Mouse (Mus musculus) neural tube, embryonic 11.5 days (tissue): ENCODE results near the gene D330045A20Rik. TPM values are rescaled to one million over a fixed set of nuclear protein-coding genes. Genes with fewer than 3 reads are reported as not detected.
A peak's percentile ranks its signal among the peaks of the same experiment; 100 is the strongest.
"Not testable (repeated sequence)": the region's sequence is repeated elsewhere in the genome, so short reads cannot be mapped to it uniquely, and the experiment has no call there.

Source experiments
- ATAC-seq: fragments of 200-750 bp; cut with Nextera tagmentation; 2 replicates; pipeline ENCODE4 v1.8.0; 2017; ENCODE audit warnings: moderate number of reproducible peaks, mild to moderate bottlenecking, moderate TSS enrichment, moderate library complexity; ENCODE audit not compliant: insufficient read depth, low FRiP score, low TSS enrichment
- DNase-seq: peaks from one replicate; pipeline ENCODE4 v3.0.0-alpha.2; 2015; ENCODE audit warnings: low spot score
- H3K27ac ChIP-seq: fragments of 300-500 bp; sonication (generic); 2 replicates; pipeline ENCODE4 v1.5.1; 2014; ENCODE audit warnings: low read depth, mild to moderate bottlenecking, low read length
- H3K27me3 ChIP-seq: fragments of 300-500 bp; sonication (generic); 2 replicates; pipeline ENCODE4 v1.6.1; 2014; ENCODE audit warnings: mild to moderate bottlenecking, low read length, mixed read lengths; ENCODE audit not compliant: control insufficient read depth, insufficient read depth
- H3K36me3 ChIP-seq: fragments of 300-500 bp; sonication (generic); 2 replicates; pipeline ENCODE4 v1.6.1; 2014; ENCODE audit warnings: mild to moderate bottlenecking, low read length, moderate library complexity, mixed read lengths; ENCODE audit not compliant: control insufficient read depth, insufficient read depth
- H3K4me1 ChIP-seq: fragments of 300-500 bp; sonication (generic); 2 replicates; pipeline ENCODE4 v1.6.1; 2014; ENCODE audit warnings: low read length, mixed read lengths; ENCODE audit not compliant: control insufficient read depth, insufficient read depth
- H3K4me2 ChIP-seq: fragments of 300-500 bp; sonication (generic); 2 replicates; pipeline ENCODE4 v1.6.1; 2014; ENCODE audit warnings: low read depth, mild to moderate bottlenecking, moderate library complexity
- H3K4me3 ChIP-seq: fragments of 300-500 bp; sonication (generic); 2 replicates; pipeline ENCODE4 v1.5.1; 2014; ENCODE audit warnings: low read depth, low read length
- H3K9ac ChIP-seq: fragments of 300-500 bp; sonication (generic); 2 replicates; pipeline ENCODE4 v1.6.1; 2014; ENCODE audit warnings: mild to moderate bottlenecking, low read length
- H3K9me3 ChIP-seq: fragments of 300-500 bp; sonication (generic); 2 replicates; pipeline ENCODE4 v1.6.1; 2016; ENCODE audit warnings: low read length; ENCODE audit not compliant: control insufficient read depth
- WGBS: fragments of 180-500 bp; shearing (Covaris S2); extraction: QIAGEN DNeasy Blood & Tissue Kit; methylation state at CpG from one replicate; pipeline ENCODE4 v1.1.7; 2014; 5-methylcytosine and 5-hydroxymethylcytosine counted together
- polyA plus RNA-seq: library from polyadenylated mRNA; unstranded; fragments of >200 nt; fragmentation: Nextera tagmentation; extraction: Ambion mirVana; gene quantifications from 2 replicates; pipeline ENCODE4 v1.2.1, GENCODE M21; 2014

The D330045A20Rik gene
- polyA plus RNA-seq = 3.3 and 3.5 TPM in 2 replicates

DNA sequence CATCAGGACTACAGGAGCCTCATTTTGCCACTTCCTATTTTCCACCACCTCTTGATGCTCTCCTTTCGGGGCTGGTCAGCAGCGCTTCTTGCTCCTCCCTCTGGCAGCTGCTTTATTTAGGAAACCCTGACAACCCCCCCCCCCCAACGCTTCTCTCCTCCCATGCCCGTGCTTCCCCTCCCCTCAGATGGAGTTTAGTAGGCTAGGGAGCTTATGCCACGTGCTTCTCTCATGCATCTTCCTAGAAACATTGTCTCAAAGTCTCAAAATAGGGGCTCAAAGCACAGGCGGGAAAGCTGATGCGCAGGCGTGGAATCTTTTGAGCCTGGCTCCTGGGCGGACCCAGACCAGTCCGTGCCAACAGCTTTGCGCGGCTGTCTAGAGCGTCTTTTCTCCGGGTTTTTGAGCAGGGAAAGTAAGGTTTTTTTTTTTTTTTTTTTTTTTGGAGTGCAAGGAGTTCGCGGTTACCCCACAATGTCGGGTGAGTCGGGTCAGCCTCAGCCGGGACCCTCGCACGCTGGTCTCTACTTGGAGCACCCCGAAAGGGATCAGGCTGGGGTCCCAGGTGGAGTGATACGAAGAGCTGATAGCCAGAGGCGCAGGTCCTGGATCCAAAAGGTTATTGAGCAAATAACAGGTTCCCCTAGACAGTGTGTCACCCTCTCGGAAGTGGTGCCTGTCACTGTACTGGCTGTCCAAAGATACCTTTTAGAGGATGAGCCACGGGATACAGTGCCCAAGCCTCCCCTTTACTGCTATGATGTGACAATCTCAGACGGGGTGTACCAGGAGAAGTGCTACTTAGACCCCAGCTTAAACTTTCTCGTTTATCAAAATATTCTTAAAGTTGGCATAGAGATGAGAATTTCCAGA lies at the start of gene D330045A20Rik:
TSS of gene D330045A20Rik (plus strand) at position 346 of the 873 bp plus-strand sequence.
- no peak within 1 kb of the TSS for H3K27ac ChIP-seq
- DNase-seq = peak; percentile 58
- H3K4me1 ChIP-seq = no peaks in the 10 kb centered on the region
- H3K9me3 ChIP-seq = no peaks in the 10 kb centered on the region
- peak within 1 kb of the TSS; percentile 32; the same call in 1 of the 2 replicates for H3K9ac ChIP-seq
- no peaks in the 10 kb centered on the region for H3K27me3 ChIP-seq
- H3K4me2 ChIP-seq = peak within 1 kb of the TSS; percentile 39
- H3K36me3 ChIP-seq = no peaks in the 10 kb centered on the region
- peak within 1 kb of the TSS; percentile 28 for H3K4me3 ChIP-seq
- WGBS = 32% methylated on average over 28 of the region's 28 CpGs
- peak; percentile 79 for ATAC-seq

- ATAC-seq (no peak), DNase-seq (no peak)
- no peak overlapping the region for H3K9ac ChIP-seq
- no peaks in the 10 kb centered on the region for H3K9me3 ChIP-seq
- H3K36me3 ChIP-seq = no peaks in the 10 kb centered on the region
- no peak overlapping the region for H3K4me3 ChIP-seq
- WGBS = 75% methylated on average over 2 of the region's 2 CpGs
- H3K4me2 ChIP-seq = no peak overlapping the region
- H3K4me1 ChIP-seq = no peaks in the 10 kb centered on the region
- H3K27ac ChIP-seq = no peak overlapping the region
- H3K27me3 ChIP-seq = no peaks in the 10 kb centered on the region
Observed at GRCm38 (mm10) chrX:139432550-139432949, 47.6 kb upstream of the D330045A20Rik start.

DNA sequence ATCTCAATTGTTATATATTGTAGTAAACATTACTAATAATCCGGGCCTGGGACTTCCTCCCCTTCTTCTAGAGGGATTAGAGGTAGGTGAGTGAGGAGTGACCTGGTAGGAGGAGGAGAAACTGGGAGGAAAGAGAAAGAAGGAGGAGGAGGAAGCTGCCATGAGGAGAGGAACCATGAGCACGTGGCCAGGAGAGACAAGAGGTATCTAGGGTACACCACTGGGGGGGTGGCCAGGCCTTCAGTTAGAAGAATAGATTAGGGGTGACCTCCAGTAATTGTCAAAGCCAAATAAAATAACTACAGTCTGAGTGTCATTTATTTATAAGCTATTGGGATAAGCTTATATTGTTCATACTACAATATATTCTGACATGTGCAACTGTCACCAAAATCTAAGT lies 45.0 kb upstream of the D330045A20Rik start:
- Histone ChIP-seq H3K9me3 (no peaks in the 10 kb centered on the region), H3K27ac (no peak overlapping the region), H3K4me2 (no peak overlapping the region), H3K27me3 (no peaks in the 10 kb centered on the region), H3K36me3 (no peaks in the 10 kb centered on the region), H3K4me3 (no peak overlapping the region), H3K9ac (no peak overlapping the region), H3K4me1 (no peaks in the 10 kb centered on the region)
- DNase-seq (no peak), ATAC-seq (no peak)
- WGBS = 76% methylated on average over 2 of the region's 2 CpGs

DNA sequence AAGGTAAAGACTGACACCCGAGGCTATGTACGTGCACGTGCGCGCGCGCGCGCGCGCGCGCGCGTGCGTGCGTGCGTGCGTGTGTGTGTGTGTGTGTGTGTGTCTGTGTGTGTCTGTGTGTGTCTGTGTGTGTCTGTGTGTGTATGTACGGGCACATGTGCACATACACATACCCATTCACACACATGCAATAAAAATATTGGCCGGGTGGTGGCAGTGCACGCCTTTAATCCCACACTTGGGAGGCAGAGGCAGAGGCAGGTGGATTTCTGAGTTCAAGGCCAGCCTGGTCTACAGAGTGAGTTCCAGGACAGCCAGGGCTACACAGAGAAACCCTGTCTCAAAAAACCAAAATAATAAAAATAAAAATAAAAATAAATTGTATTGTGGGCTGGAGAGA lies 39.1 kb upstream of the D330045A20Rik start:
- WGBS = 83% methylated on average over 22 of the region's 22 CpGs
- not testable (repeated sequence) for H3K27ac ChIP-seq, H3K27me3 ChIP-seq, DNase-seq, ATAC-seq, H3K4me1 ChIP-seq, H3K4me2 ChIP-seq, H3K36me3 ChIP-seq, H3K4me3 ChIP-seq, H3K9ac ChIP-seq, H3K9me3 ChIP-seq

GRCm38 (mm10) chrX:139456812-139457211 lies 23.4 kb upstream of the D330045A20Rik start:
- Histone ChIP-seq H3K36me3 (no peaks in the 10 kb centered on the region), H3K4me3 (no peak overlapping the region), H3K4me1 (no peaks in the 10 kb centered on the region), H3K4me2 (no peak overlapping the region), H3K27me3 (no peaks in the 10 kb centered on the region), H3K27ac (no peak overlapping the region), H3K9ac (no peak overlapping the region), H3K9me3 (no peaks in the 10 kb centered on the region)
- ATAC-seq = no peak
- 32% methylated on average over 2 of the region's 2 CpGs for WGBS
- no peak for DNase-seq

DNA sequence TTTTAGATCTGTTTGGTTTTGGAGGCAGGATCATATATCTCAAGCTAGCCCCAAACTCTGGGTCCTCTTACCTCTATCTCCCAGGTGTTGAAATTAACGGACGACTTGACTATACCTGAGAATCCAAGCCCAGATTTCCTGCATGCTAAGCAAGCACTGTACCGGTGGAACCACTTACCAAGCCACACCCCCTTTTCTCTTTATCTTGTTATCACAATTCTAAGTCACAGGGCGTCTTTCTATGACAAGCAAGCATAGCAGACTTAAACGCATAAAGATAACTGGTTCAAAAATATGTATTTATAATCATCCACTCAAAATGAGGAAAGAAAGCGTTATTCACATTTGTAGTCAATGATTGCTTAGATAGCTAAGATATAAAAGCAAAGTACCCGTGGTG lies 1.9 kb downstream of the D330045A20Rik start:
- no peaks in the 10 kb centered on the region for H3K9me3 ChIP-seq
- DNase-seq (no peak), ATAC-seq (no peak)
- 75% methylated on average over 7 of the region's 7 CpGs for WGBS
- no peak overlapping the region for H3K4me2 ChIP-seq
- H3K27me3 ChIP-seq = no peaks in the 10 kb centered on the region
- no peak overlapping the region for H3K27ac ChIP-seq
- H3K36me3 ChIP-seq = no peaks in the 10 kb centered on the region
- H3K4me3 ChIP-seq = no peak overlapping the region
- no peaks in the 10 kb centered on the region for H3K4me1 ChIP-seq
- H3K9ac ChIP-seq = no peak overlapping the region

- Histone ChIP-seq H3K27ac (no peak overlapping the region), H3K36me3 (no peaks in the 10 kb centered on the region), H3K4me2 (no peak overlapping the region), H3K9ac (no peak overlapping the region), H3K9me3 (no peaks in the 10 kb centered on the region), H3K4me3 (no peak overlapping the region), H3K27me3 (no peaks in the 10 kb centered on the region), H3K4me1 (no peaks in the 10 kb centered on the region)
- WGBS = 67% methylated on average over 1 of the region's 1 CpGs
- DNase-seq = no peak
- no peak for ATAC-seq
Observed at GRCm38 (mm10) chrX:139484974-139485373, 4.8 kb downstream of the D330045A20Rik start.

- no peak overlapping the region for H3K4me3 ChIP-seq
- H3K9ac ChIP-seq = no peak overlapping the region
- no peaks in the 10 kb centered on the region for H3K9me3 ChIP-seq
- H3K36me3 ChIP-seq = no peaks in the 10 kb centered on the region
- H3K4me1 ChIP-seq = no peaks in the 10 kb centered on the region
- H3K27me3 ChIP-seq = no peaks in the 10 kb centered on the region
- ATAC-seq = no peak
- WGBS = 80% methylated on average over 2 of the region's 2 CpGs
- no peak overlapping the region for H3K27ac ChIP-seq
- DNase-seq = no peak
- H3K4me2 ChIP-seq = no peak overlapping the region
Observed at GRCm38 (mm10) chrX:139516156-139516555, 36.0 kb downstream of the D330045A20Rik start.

- no peaks in the 10 kb centered on the region for H3K9me3 ChIP-seq
- H3K27ac ChIP-seq = no peak overlapping the region
- DNase-seq = no peak
- H3K4me3 ChIP-seq = no peak overlapping the region
- no peaks in the 10 kb centered on the region for H3K4me1 ChIP-seq
- H3K4me2 ChIP-seq = no peak overlapping the region
- no peaks in the 10 kb centered on the region for H3K27me3 ChIP-seq
- no peak overlapping the region for H3K9ac ChIP-seq
- no peak for ATAC-seq
- no peaks in the 10 kb centered on the region for H3K36me3 ChIP-seq
- 81% methylated on average over 2 of the region's 2 CpGs for WGBS
Observed at GRCm38 (mm10) chrX:139519251-139519650, 39.1 kb downstream of the D330045A20Rik start.
